10 mouse cellular contexts compared by ENCODE assay signal in the genomic region with DNA sequence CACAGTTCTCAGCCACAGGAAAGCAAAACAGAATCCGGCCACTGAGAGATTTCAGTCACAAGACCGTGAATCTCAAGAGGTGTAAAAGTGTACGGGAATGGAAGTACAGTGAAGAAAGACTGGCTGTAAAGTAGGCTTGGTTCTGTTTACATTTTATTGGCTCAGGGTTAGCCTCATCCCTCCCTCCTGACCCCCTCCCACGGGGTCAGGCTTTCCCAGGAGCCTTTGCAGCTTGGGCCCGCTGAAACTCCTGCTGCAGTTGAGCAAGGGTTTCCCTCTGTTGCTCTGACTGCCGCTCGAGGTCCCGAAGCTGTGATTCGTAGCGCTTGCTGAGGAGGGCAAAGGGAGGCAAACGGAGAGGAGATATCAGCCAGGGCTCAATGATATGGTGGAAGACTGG. TPM values are rescaled to one million over a fixed set of nuclear protein-coding genes. Genes with fewer than 3 reads are reported as not detected.
DNase-seq lines count a peak whose midpoint lies in the region; ATAC-seq and TF ChIP-seq lines count a peak whose summit lies in the region.
"Had no signal": no experiment of that assay in that cellular context is flagged by ENCODE, and none has a peak within 500 bp of the region (broad histone marks: within the 10 kb centered on the region; RNA-seq: fewer than 3 reads in every experiment).

No protein-coding gene starts in this region.

- 72% methylated on average over 11 of the region's 11 CpGs for whole genome bisulfite sequencing in lung, embryonic 14.5 days
- 85% methylated on average over 11 of the region's 11 CpGs for WGBS in embryonic facial prominence, embryonic 11.5 days
- 70% methylated on average over 11 of the region's 11 CpGs for WGBS in intestine, embryonic 16.5 days
- WGBS in neural tube, embryonic 12.5 days, result 81% methylated on average over 11 of the region's 11 CpGs

- H3K9ac ChIP-seq in lung, embryonic 14.5 days, result peak overlapping the region; percentile 62; the same call in 1 of the 2 replicates
- H3K9ac ChIP-seq in embryonic facial prominence, embryonic 11.5 days (replicated peaks; ENCODE audit: low read length), result no peak overlapping the region
- peak overlapping the region; percentile 87; the same call in 1 of the 2 replicates for H3K9ac ChIP-seq in intestine, embryonic 16.5 days (ENCODE audit: low read depth, low read length)
- H3K9ac ChIP-seq in neural tube, embryonic 12.5 days, result no peak overlapping the region; the same call in 1 of the 2 replicates

- peak overlapping the region; percentile 95 for H3K4me2 ChIP-seq in lung, embryonic 14.5 days
- no peak overlapping the region for H3K4me2 ChIP-seq in embryonic facial prominence, embryonic 11.5 days (ENCODE audit: low read depth, low read length)
- no peak overlapping the region for H3K4me2 ChIP-seq in intestine, embryonic 16.5 days (ENCODE audit: low read depth, low read length)
- peak overlapping the region; percentile 99 for H3K4me2 ChIP-seq in neural tube, embryonic 12.5 days (replicated peaks)

- TF ChIP-seq CTCF in lung, embryonic 14.5 days (IDR thresholded peaks at IDR 0.05; ENCODE audit: low read depth), result no peak

- no peak for ATAC-seq in lung, embryonic 14.5 days (ENCODE audit: insufficient read depth)
- ATAC-seq in embryonic facial prominence, embryonic 11.5 days (replicated peaks; ENCODE audit: insufficient number of reproducible peaks, low FRiP score, low TSS enrichment, low read depth), result no peak
- no peak for ATAC-seq in intestine, embryonic 16.5 days
- no peak for ATAC-seq in neural tube, embryonic 12.5 days (ENCODE audit: low FRiP score, low read depth)
- no peak for ATAC-seq in megakaryocyte progenitor cell, adult 5-6 weeks (replicated peaks; ENCODE audit: poor library complexity)
- ATAC-seq: Patski had no signal

- no peak for DNase-seq in lung, embryonic 14.5 days
- no peak for DNase-seq in lung, postnatal 36 days
- DNase-seq in embryonic facial prominence, embryonic 11.5 days (ENCODE audit: low spot score), result no peak
- DNase-seq in layer of hippocampus, adult 18-20 months (ENCODE audit: low spot score in 2 of 2), result no peak
- DNase-seq: heart, adult 18-20 months had no signal

- H3K9me3 ChIP-seq in lung, embryonic 14.5 days (ENCODE audit: low read depth, low read length), result no peaks in the 10 kb centered on the region
- H3K9me3 ChIP-seq in embryonic facial prominence, embryonic 11.5 days (replicated peaks; ENCODE audit: control insufficient read depth, low read length), result no peaks in the 10 kb centered on the region
- no peaks in the 10 kb centered on the region for H3K9me3 ChIP-seq in intestine, embryonic 16.5 days (ENCODE audit: control insufficient read depth, low read length)
- no peaks in the 10 kb centered on the region for H3K9me3 ChIP-seq in neural tube, embryonic 12.5 days
- H3K9me3 ChIP-seq: embryonic facial prominence, embryonic 15.5 days had no signal

- H3K27me3 ChIP-seq in lung, embryonic 14.5 days (ENCODE audit: insufficient read depth, low read length), result no peaks in the 10 kb centered on the region
- no peaks in the 10 kb centered on the region for H3K27me3 ChIP-seq in embryonic facial prominence, embryonic 11.5 days (ENCODE audit: control insufficient read depth, insufficient read depth, low read length)
- no peaks in the 10 kb centered on the region for H3K27me3 ChIP-seq in intestine, embryonic 16.5 days (replicated peaks; ENCODE audit: control insufficient read depth, insufficient read depth, low read length)
- no peaks in the 10 kb centered on the region for H3K27me3 ChIP-seq in neural tube, embryonic 12.5 days (replicated peaks)
- H3K27me3 ChIP-seq: embryonic facial prominence, embryonic 15.5 days; Patski had no signal

- peaks cover 55% of the 10 kb centered on the region for H3K36me3 ChIP-seq in lung, embryonic 14.5 days (ENCODE audit: insufficient read depth)
- peaks cover 8% of the 10 kb centered on the region for H3K36me3 ChIP-seq in embryonic facial prominence, embryonic 11.5 days (replicated peaks; ENCODE audit: control insufficient read depth, insufficient read depth, low read depth, low read length)
- peaks cover 15% of the 10 kb centered on the region for H3K36me3 ChIP-seq in intestine, embryonic 16.5 days (ENCODE audit: control insufficient read depth, insufficient read depth, low read length)
- peaks cover 51% of the 10 kb centered on the region for H3K36me3 ChIP-seq in neural tube, embryonic 12.5 days

- H3K27ac ChIP-seq in lung, embryonic 14.5 days (ENCODE audit: low read depth), result no peak overlapping the region
- H3K27ac ChIP-seq in embryonic facial prominence, embryonic 11.5 days (replicated peaks; ENCODE audit: low read depth, low read length), result no peak overlapping the region
- H3K27ac ChIP-seq in intestine, embryonic 16.5 days (ENCODE audit: low read length), result no peak overlapping the region
- no peak overlapping the region for H3K27ac ChIP-seq in neural tube, embryonic 12.5 days
- H3K27ac ChIP-seq: embryonic facial prominence, embryonic 15.5 days had no signal

- H3K4me1 ChIP-seq in lung, embryonic 14.5 days (ENCODE audit: insufficient read depth), result no peaks in the 10 kb centered on the region
- H3K4me1 ChIP-seq in embryonic facial prominence, embryonic 11.5 days (ENCODE audit: control insufficient read depth, insufficient read depth, low read length), result no peaks in the 10 kb centered on the region
- peaks cover 19% of the 10 kb centered on the region for H3K4me1 ChIP-seq in intestine, embryonic 16.5 days (ENCODE audit: control insufficient read depth, insufficient read depth, low read length)
- peaks cover 28% of the 10 kb centered on the region for H3K4me1 ChIP-seq in neural tube, embryonic 12.5 days

- H3K4me3 ChIP-seq in lung, embryonic 14.5 days (ENCODE audit: low read depth, low read length), result peak overlapping the region; percentile 83; the same call in 1 of the 2 replicates
- peak overlapping the region; percentile 77; the same call in 1 of the 2 replicates for H3K4me3 ChIP-seq in embryonic facial prominence, embryonic 11.5 days (ENCODE audit: low read depth, low read length)
- no peak overlapping the region for H3K4me3 ChIP-seq in intestine, embryonic 16.5 days (ENCODE audit: low read length)
- H3K4me3 ChIP-seq in neural tube, embryonic 12.5 days, result peak overlapping the region; percentile 5; the same call in 1 of the 2 replicates

RNA-seq across cellular contexts. Expression of a gene that starts 1.4 kb away (rescaled TPM):
- polyA plus RNA-seq in lung, embryonic 14.5 days (2014; fragmentation: Nextera tagmentation; extraction: Ambion mirVana), result 142 and 145 TPM in 2 replicates
- polyA plus RNA-seq in embryonic facial prominence, embryonic 11.5 days (2014; fragmentation: Nextera tagmentation; extraction: Ambion mirVana), result 202 and 211 TPM in 2 replicates
- polyA plus RNA-seq in intestine, embryonic 16.5 days (2015; fragmentation: Nextera tagmentation; extraction: Ambion mirVana), result 150 and 167 TPM in 2 replicates
- 184 and 191 TPM in 2 replicates for polyA plus RNA-seq in neural tube, embryonic 12.5 days (2016; fragmentation: Nextera tagmentation; extraction: Ambion mirVana)
- total RNA-seq in layer of hippocampus, adult 18-20 months (2021), result 10 to 100 TPM; 94.9 to 95.8 TPM
- total RNA-seq in megakaryocyte progenitor cell, adult 5-6 weeks (2015), result 124 and 132 TPM in 2 replicates
- 144 and 218 TPM in 2 replicates for total RNA-seq in megakaryocyte progenitor cell, adult 5-6 weeks (2017)

RNA-seq across cellular contexts. Expression of a gene that starts 1.7 kb away (rescaled TPM):
- polyA plus RNA-seq in lung, embryonic 14.5 days (2014; fragmentation: Nextera tagmentation; extraction: Ambion mirVana), result 29.5 and 37.2 TPM in 2 replicates
- polyA plus RNA-seq in embryonic facial prominence, embryonic 11.5 days (2014; fragmentation: Nextera tagmentation; extraction: Ambion mirVana), result 25.2 and 28.6 TPM in 2 replicates
- polyA plus RNA-seq in intestine, embryonic 16.5 days (2015; fragmentation: Nextera tagmentation; extraction: Ambion mirVana), result 24.3 and 26.1 TPM in 2 replicates
- 38.4 and 39.7 TPM in 2 replicates for polyA plus RNA-seq in neural tube, embryonic 12.5 days (2016; fragmentation: Nextera tagmentation; extraction: Ambion mirVana)
- 10 to 100 TPM; 13.2 to 15.5 TPM for total RNA-seq in layer of hippocampus, adult 18-20 months (2021)
- 43.7 and 53.1 TPM in 2 replicates for total RNA-seq in megakaryocyte progenitor cell, adult 5-6 weeks (2015)
- total RNA-seq in megakaryocyte progenitor cell, adult 5-6 weeks (2017), result 64.4 and 65.4 TPM in 2 replicates

RNA-seq across cellular contexts. Expression of a gene that starts 9.4 kb away (rescaled TPM):
- 38.2 and 49.1 TPM in 2 replicates for polyA plus RNA-seq in lung, embryonic 14.5 days (2014; fragmentation: Nextera tagmentation; extraction: Ambion mirVana)
- 26.0 and 26.3 TPM in 2 replicates for polyA plus RNA-seq in embryonic facial prominence, embryonic 11.5 days (2014; fragmentation: Nextera tagmentation; extraction: Ambion mirVana)
- polyA plus RNA-seq in intestine, embryonic 16.5 days (2015; fragmentation: Nextera tagmentation; extraction: Ambion mirVana), result 24.4 and 25.9 TPM in 2 replicates
- polyA plus RNA-seq in neural tube, embryonic 12.5 days (2016; fragmentation: Nextera tagmentation; extraction: Ambion mirVana), result 64.3 and 68.1 TPM in 2 replicates
- 10 to 100 TPM; 61.9 to 63.0 TPM for total RNA-seq in layer of hippocampus, adult 18-20 months (2021)
- 20.3 and 22.7 TPM in 2 replicates for total RNA-seq in megakaryocyte progenitor cell, adult 5-6 weeks (2015)
- 37.9 and 47.9 TPM in 2 replicates for total RNA-seq in megakaryocyte progenitor cell, adult 5-6 weeks (2017)

RNA-seq across cellular contexts. Expression of a gene that starts 12.5 kb away (rescaled TPM):
- 2.3 and 2.6 TPM in 2 replicates for polyA plus RNA-seq in lung, embryonic 14.5 days (2014; fragmentation: Nextera tagmentation; extraction: Ambion mirVana)
- polyA plus RNA-seq in embryonic facial prominence, embryonic 11.5 days (2014; fragmentation: Nextera tagmentation; extraction: Ambion mirVana), result 2.9 and 3.2 TPM in 2 replicates
- polyA plus RNA-seq in intestine, embryonic 16.5 days (2015; fragmentation: Nextera tagmentation; extraction: Ambion mirVana), result 12.6 and 15.5 TPM in 2 replicates
- polyA plus RNA-seq in neural tube, embryonic 12.5 days (2016; fragmentation: Nextera tagmentation; extraction: Ambion mirVana), result 7.9 and 8.3 TPM in 2 replicates
- total RNA-seq in layer of hippocampus, adult 18-20 months (2021), result 1 to 10 TPM; 5.1 to 5.2 TPM
- total RNA-seq in megakaryocyte progenitor cell, adult 5-6 weeks (2015), result 1.1 and 2.7 TPM in 2 replicates
- 5.8 and 7.6 TPM in 2 replicates for total RNA-seq in megakaryocyte progenitor cell, adult 5-6 weeks (2017)

RNA-seq across cellular contexts. Expression of a gene that starts 16.8 kb away (rescaled TPM):
- 34.2 and 34.8 TPM in 2 replicates for polyA plus RNA-seq in lung, embryonic 14.5 days (2014; fragmentation: Nextera tagmentation; extraction: Ambion mirVana)
- polyA plus RNA-seq in embryonic facial prominence, embryonic 11.5 days (2014; fragmentation: Nextera tagmentation; extraction: Ambion mirVana), result 26.9 and 27.7 TPM in 2 replicates
- polyA plus RNA-seq in intestine, embryonic 16.5 days (2015; fragmentation: Nextera tagmentation; extraction: Ambion mirVana), result 46.3 and 48.1 TPM in 2 replicates
- polyA plus RNA-seq in neural tube, embryonic 12.5 days (2016; fragmentation: Nextera tagmentation; extraction: Ambion mirVana), result 66.0 and 66.5 TPM in 2 replicates
- 10 to 100 TPM; 76.1 to 79.8 TPM for total RNA-seq in layer of hippocampus, adult 18-20 months (2021)
- 16.6 and 19.1 TPM in 2 replicates for total RNA-seq in megakaryocyte progenitor cell, adult 5-6 weeks (2015)
- total RNA-seq in megakaryocyte progenitor cell, adult 5-6 weeks (2017), result 13.7 and 15.7 TPM in 2 replicates

Comparison
In these comparisons a context has a peak if more than half of its experiments do, and no peak if none do; other contexts are left out.
1. H3K4me2 ChIP-seq: peak in lung, embryonic 14.5 days (single experiment) and neural tube, embryonic 12.5 days (single experiment); none in embryonic facial prominence, embryonic 11.5 days (single experiment) and intestine, embryonic 16.5 days (single experiment).
2. H3K9ac ChIP-seq: peak in lung, embryonic 14.5 days (single experiment) and intestine, embryonic 16.5 days (single experiment); none in embryonic facial prominence, embryonic 11.5 days (single experiment) and neural tube, embryonic 12.5 days (single experiment).